Mouse (Mus musculus) cerebellum, adult 9-11 months (tissue): ENCODE measurements at regions not wholly inside any gene's neighbourhood (a gene's known extent, or its start where the extent isn't known, plus 50 kb on each side); places are given as distances from the start of the nearest gene placed in this dataset.
A peak's percentile ranks its signal among the peaks of the same experiment; 100 is the strongest.
"Not testable (repeated sequence)": the region's sequence is repeated elsewhere in the genome, so short reads cannot be mapped to it uniquely, and the experiment has no call there.

Source experiments
- DNase-seq: peaks from one replicate; pipeline ENCODE4 v3.0.0; 2022

- DNase-seq: peak; percentile 8
These were observed 419.7 kb downstream of the Nova1 start for GRCm38 (mm10) chr12:46398875-46399652.

DNA sequence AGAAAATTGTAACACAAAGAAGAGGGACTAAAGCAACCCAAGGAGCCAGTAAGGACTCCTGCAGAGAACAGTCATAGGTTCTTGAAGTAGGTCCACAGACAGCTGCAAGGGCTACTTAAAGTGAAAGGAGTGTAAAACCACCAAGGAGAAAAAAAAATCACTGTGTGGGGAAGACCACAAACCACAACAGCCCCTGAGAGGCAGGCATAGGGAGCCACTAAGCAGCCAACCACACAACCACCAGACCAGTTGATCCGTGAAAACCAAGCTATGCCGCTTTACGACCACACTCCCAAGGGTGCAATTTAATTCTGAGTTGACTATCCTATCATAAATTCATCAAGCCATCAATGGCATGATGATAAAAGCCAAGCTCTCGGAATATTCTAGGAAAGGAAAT, 423.5 kb downstream of the Nova1 start:
- DNase-seq: no peak

GRCm38 (mm10) chr12:46393769-46394168, 425.0 kb downstream of the Nova1 start:
- no peak for DNase-seq

DNA sequence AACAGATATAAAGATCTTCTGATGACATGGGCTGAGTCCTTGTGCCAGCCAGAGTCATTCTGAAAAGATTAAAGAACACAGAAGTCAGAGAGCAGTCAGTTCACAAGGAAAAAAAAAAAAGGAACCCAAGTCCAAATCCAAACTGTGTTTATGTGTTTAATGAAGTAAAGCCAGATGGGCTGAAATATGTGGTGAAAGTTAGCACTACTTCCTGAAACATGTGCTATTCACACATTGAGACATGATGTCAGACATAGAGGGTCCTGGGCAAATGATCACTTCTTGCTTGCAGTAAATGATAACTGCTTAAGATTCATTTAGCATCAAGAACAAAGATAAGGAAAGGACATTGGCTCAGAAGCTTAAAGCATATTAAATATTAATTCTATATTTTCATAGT, 439.8 kb downstream of the Nova1 start:
- DNase-seq: no peak

- DNase-seq: peak; percentile 9
These were observed 447.0 kb downstream of the Nova1 start for GRCm38 (mm10) chr12:46371747-46372146.

- no peak for DNase-seq
These were observed 485.4 kb downstream of the Nova1 start for GRCm38 (mm10) chr12:46333376-46333775.

GRCm38 (mm10) chr12:46327865-46328264, 490.9 kb downstream of the Nova1 start:
- no peak for DNase-seq

DNA sequence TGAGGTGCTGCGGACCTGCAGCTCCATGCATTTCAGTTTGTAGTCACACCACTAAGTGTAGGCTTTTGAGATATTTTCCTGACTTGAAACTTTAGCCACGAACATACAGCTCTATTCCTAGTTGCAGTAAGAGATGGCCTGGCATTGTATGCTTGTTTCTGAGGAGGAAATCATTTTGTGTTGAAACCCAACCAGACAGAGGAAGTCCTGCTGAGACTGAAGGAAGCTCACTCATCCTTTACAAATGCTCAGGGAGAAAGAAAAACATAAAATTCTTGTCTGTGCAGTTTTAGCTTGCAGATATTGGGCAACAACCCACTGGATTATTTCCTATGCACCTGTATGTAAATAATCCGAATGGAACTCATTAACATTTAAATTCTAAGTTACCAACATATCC, 495.5 kb downstream of the Nova1 start:
- peak; percentile 4 for DNase-seq

GRCm38 (mm10) chr12:46303136-46303797, 515.5 kb downstream of the Nova1 start:
- no peak for DNase-seq

GRCm38 (mm10) chr12:46298926-46299325, 519.8 kb downstream of the Nova1 start:
- DNase-seq: no peak

- DNase-seq: no peak
These were observed 534.2 kb downstream of the Nova1 start for GRCm38 (mm10) chr12:46284519-46284918.

- DNase-seq: no peak
These were observed 570.2 kb downstream of the Nova1 start for GRCm38 (mm10) chr12:46248402-46249018.

- DNase-seq: no peak
These were observed 573.8 kb downstream of the Nova1 start for GRCm38 (mm10) chr12:46244925-46245324.

DNA sequence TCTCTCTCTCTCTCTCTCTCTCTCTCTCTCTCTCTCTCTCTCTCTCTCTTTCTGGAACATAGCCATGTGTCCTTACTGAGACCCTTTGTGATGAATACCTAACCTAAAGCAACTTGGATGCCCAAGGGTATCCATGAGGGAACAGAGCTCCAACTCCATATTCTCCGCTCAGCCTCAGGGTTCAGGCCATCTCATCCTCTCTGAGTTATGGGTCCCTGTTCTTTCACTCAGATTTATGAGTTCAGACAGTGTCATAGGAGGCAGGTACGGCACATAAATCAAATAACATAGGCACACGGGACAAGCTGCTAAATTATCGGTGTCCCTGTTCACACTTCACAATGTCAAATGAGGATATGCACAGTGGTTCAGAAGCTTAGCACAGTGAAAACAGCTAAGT, 586.4 kb downstream of the Nova1 start:
- DNase-seq: no peak

GRCm38 (mm10) chr12:46215328-46215727, 603.4 kb downstream of the Nova1 start:
- DNase-seq: not testable (repeated sequence)

DNA sequence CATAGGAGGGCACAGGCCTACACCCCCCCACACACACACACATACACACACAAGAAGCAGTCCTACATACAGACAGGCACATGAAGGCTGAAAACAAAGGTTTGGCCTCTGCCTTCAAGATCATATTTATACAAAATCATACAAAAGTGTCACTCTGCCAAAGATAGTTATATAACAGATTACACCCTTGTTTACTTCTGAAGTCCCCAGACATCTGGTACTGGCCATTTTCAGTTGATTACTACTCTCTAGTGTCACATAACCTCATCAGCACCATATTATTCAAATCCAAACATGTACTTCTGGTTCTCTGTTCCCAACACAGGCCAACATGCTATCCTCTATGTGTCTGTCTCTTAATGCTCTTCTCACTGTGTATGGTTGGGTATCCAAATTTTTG, 619.7 kb downstream of the Nova1 start:
- no peak for DNase-seq

DNA sequence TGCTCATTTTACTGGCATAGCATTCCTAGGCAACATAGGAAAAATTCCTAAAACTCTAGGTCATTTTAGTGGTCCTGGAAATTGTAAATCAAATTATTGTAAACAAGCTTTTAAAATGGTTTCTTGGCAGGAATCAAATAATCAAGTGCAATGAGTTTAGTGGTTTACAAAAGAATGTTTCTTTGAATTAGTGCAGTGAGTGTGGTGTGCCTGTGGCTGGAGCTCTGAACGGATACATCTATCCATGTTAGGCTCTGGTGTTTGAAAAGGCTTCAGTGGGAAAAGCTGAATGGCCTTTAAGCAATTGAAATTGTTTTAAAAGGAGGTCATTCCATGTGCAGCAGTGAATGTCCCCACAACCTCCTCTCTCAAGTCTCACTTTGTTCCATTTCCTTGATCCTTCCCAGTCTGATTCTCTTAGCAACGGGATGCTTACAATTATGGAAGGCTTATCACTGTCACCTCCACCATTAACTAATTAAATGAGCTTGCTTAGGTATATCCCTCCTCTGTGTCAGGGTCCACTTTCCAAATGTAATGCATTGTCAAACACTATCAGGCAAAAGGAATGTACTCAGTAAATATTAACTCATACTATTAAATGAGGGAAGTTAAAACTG, 621.1 kb downstream of the Nova1 start:
- no peak for DNase-seq

DNA sequence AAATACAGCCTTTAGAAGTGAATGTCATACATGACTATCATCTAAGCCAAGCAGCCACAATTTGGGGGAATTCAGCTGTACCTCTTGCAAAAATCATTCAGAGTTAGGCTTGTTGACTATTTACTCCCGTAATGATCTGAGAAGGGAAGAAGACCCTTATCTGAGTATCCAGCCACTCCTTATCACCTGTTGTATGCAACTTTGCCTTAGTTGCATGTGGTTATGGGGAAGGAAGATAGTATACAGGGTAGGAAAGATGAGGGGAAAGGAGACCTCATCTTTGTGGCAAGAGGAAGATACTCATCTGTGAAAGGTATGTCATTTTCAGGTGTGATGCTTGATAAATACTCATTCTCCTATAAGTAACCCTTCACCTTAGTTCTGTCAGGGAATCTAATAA, 624.6 kb downstream of the Nova1 start:
- DNase-seq: no peak
